Mouse (Mus musculus): ENCODE data around the gene Tfb2m. TPM values are rescaled to one million over a fixed set of nuclear protein-coding genes. Genes with fewer than 3 reads are reported as not detected.

Gene Tfb2m
- total RNA-seq, 2 experiments from 2014 or later = 7.1 to 15.6 TPM

GRCm38 (mm10) chr1:179510546-179511340, 35.3 kb downstream of the Tfb2m start:
- no peak for ATAC-seq (replicated peaks; ENCODE audit: low FRiP score, poor library complexity, severe bottlenecking)

DNA sequence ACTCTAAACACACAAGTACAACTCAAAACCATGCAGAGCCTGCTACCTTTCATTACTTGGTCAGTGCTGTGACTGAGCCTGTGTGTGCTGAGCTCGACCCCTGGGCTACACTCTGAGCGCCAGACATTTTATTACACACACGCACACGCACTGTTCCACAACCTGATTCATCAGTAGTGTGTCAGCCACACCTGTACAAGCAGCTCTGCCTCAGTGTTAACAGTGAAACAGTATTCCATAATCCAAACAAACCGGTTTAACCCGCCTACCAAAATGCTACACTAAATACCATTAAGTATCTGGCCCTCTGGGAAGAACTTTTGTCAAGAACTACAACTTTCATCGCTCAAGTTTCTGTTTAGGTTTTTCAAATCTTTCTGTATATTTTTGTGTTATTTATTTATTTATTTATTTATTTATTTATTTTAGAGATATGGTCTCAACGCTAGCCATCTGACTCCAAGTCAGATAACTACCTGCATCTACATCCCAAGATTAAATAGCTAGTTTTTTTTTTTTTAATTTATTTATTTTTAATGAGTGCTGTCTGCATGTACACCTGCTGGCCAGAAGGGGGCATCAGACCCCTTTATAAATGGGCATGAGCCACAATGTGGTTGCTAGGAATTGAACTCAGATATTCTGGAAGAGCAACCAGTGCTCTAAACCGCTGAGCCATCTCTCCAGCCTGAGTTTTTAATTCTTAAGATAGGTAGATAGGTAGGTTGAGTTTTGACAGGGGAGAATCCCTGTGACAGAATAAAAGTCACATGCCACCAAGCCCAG, 39.3 kb downstream of the Tfb2m start:
- ATAC-seq (replicated peaks; ENCODE audit: low FRiP score, poor library complexity, severe bottlenecking) = no peak

- ATAC-seq (replicated peaks; ENCODE audit: low FRiP score, poor library complexity, severe bottlenecking) = peak; percentile 64; the same call in 1 of the 2 replicates
Observed at GRCm38 (mm10) chr1:179502565-179502964, 43.5 kb downstream of the Tfb2m start.

- ATAC-seq (replicated peaks; ENCODE audit: low FRiP score, poor library complexity, severe bottlenecking) = no peak
Observed at GRCm38 (mm10) chr1:179499257-179499656, 46.8 kb downstream of the Tfb2m start.

DNA sequence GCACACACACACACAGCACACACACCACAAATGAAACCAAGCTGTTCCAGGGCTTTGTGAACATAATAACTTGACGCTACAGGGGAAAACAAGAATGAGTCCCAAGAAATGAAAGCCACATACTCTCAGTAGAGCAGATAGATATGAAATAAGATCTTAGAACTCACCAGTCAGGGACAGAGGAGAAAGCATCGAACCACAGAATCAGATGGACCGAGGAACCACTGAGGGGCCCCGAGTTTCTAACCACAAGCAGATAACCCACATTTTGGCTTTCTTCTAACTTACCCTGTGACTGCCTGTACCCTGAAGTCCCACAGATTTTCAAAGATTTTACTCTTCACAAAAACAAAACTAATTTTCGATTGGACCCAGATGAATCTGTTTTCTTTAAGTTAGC, 53.2 kb downstream of the Tfb2m start:
- ATAC-seq (replicated peaks; ENCODE audit: low FRiP score, poor library complexity, severe bottlenecking) = no peak

DNA sequence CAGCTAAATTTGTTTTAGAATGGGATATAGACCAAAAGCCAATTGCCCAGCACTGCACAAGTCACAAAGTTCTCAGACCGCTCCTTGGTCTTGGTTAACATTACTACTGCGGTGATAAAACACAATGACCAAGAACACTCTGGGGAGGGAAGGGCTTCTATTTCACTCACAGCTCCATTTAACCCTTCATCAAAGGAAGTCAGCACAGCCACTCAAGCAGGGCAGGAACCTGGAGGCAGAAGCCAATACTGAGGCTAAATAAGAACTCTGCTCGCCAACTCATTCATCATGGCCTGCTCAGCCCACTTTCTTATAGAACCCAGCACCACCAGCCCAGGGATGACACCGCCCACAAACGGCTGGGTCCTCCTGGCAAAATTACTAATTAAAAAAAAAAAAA, 57.5 kb downstream of the Tfb2m start:
- ATAC-seq (replicated peaks; ENCODE audit: low FRiP score, poor library complexity, severe bottlenecking) = no peak

GRCm38 (mm10) chr1:179487990-179488389, 58.1 kb downstream of the Tfb2m start:
- no peak for ATAC-seq (replicated peaks; ENCODE audit: low FRiP score, poor library complexity, severe bottlenecking)

DNA sequence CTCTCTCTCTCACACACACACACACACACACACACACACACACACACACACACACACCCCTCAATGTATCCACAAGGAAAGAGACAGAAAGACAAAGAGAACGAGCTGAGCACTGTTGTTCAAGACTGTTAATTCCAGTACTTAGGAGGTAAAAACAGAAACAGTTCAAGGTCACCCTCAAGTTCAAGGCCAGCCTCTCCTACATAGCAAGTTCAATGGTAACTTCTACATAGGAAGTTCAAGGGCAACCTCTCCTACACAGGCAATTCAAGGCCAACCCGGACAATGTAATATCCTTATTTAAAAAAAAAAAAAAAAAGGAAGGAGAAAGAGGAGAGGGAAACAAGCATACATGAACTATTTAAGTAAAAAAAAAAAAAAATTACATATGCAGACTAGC, 58.8 kb downstream of the Tfb2m start:
- ATAC-seq (replicated peaks; ENCODE audit: low FRiP score, poor library complexity, severe bottlenecking) = no peak

GRCm38 (mm10) chr1:179485784-179486540, 60.1 kb downstream of the Tfb2m start:
- ATAC-seq (replicated peaks; ENCODE audit: low FRiP score, poor library complexity, severe bottlenecking) = no peak

GRCm38 (mm10) chr1:179480862-179481261, 65.2 kb downstream of the Tfb2m start:
- ATAC-seq (replicated peaks; ENCODE audit: low FRiP score, poor library complexity, severe bottlenecking) = no peak

Other genes with a start within 250 kb of the Tfb2m start
- 3.3 and 6.0 TPM in 2 replicates for gene Smyd3, start 28.2 kb downstream of the Tfb2m start, total RNA-seq (2015; ENCODE audit: low replicate concordance)
- gene Smyd3, start 28.2 kb downstream of the Tfb2m start, total RNA-seq (2017; ENCODE audit: low replicate concordance) = 2.1 and 10.3 TPM in 2 replicates
- 6.9 and 11.7 TPM in 2 replicates for gene Cnst, start 103 bp upstream of the Tfb2m start, total RNA-seq (2015; ENCODE audit: low replicate concordance)
- 18.7 and 20.4 TPM in 2 replicates for gene Cnst, start 103 bp upstream of the Tfb2m start, total RNA-seq (2017; ENCODE audit: low replicate concordance)
- 9.4 TPM in 1 of 2 replicates, not detected in the other for gene Sccpdh, start 121.9 kb upstream of the Tfb2m start, total RNA-seq (2015; ENCODE audit: low replicate concordance)
- gene Sccpdh, start 121.9 kb upstream of the Tfb2m start, total RNA-seq (2017; ENCODE audit: low replicate concordance) = 1.4 and 7.4 TPM in 2 replicates
- gene Kif28, start 199.0 kb upstream of the Tfb2m start, total RNA-seq (2015; ENCODE audit: low replicate concordance) = not detected in 2 replicates
- gene Kif28, start 199.0 kb upstream of the Tfb2m start, total RNA-seq (2017; ENCODE audit: low replicate concordance) = not detected in 2 replicates